ENCODE assay signal across 22 mouse cellular contexts in genomic region chr13:9013483-9013882, GRCm38 (mm10). TPM values are rescaled to one million over a fixed set of nuclear protein-coding genes. Genes with fewer than 3 reads are reported as not detected.
DNase-seq lines count a peak whose midpoint lies in the region; ATAC-seq and TF ChIP-seq lines count a peak whose summit lies in the region.
"Had no signal": no experiment of that assay in that cellular context is flagged by ENCODE, and none has a peak within 500 bp of the region (broad histone marks: within the 10 kb centered on the region; RNA-seq: fewer than 3 reads in every experiment).

No protein-coding gene starts in this region.

- no peak for TF ChIP-seq CTCF in liver, adult 2 months (IDR thresholded peaks at IDR 0.05; ENCODE audit: low read depth, low read length)
- no peak for TF ChIP-seq CTCF in C2C12 (IDR thresholded peaks at IDR 0.05; ENCODE audit: control insufficient read depth, insufficient read depth, insufficient read length)

- no peaks in the 10 kb centered on the region for H3K9me3 ChIP-seq in liver, embryonic 11.5 days (ENCODE audit: control insufficient read depth, low read length)
- no peaks in the 10 kb centered on the region; the same call in 1 of the 2 replicates for H3K9me3 ChIP-seq in liver, embryonic 15.5 days (replicated peaks)
- H3K9me3 ChIP-seq: embryonic facial prominence, embryonic 12.5 days; forebrain, embryonic 12.5 days; hindbrain, embryonic 12.5 days had no signal

- H3K4me1 ChIP-seq in liver, adult 2 months (ENCODE audit: control insufficient read depth, insufficient read depth, low read length): peaks cover 26% of the 10 kb centered on the region
- H3K4me1 ChIP-seq in liver, embryonic 11.5 days (replicated peaks; ENCODE audit: control insufficient read depth, insufficient read depth, low read length): peaks cover 5% of the 10 kb centered on the region; the same call in 1 of the 2 replicates
- H3K4me1 ChIP-seq in liver, embryonic 15.5 days (replicated peaks): peaks cover 34% of the 10 kb centered on the region
- H3K4me1 ChIP-seq: embryonic facial prominence, embryonic 12.5 days; forebrain, embryonic 12.5 days; heart, embryonic 13.5 days; hindbrain, embryonic 12.5 days had no signal

- no peaks in the 10 kb centered on the region for H3K79me3 ChIP-seq in C2C12 (ENCODE audit: low read depth)

- H3K36me3 ChIP-seq in liver, adult 2 months (ENCODE audit: control insufficient read depth, insufficient read depth, low read length): no peaks in the 10 kb centered on the region
- H3K36me3 ChIP-seq in liver, embryonic 11.5 days (ENCODE audit: control insufficient read depth, insufficient read depth, low read length): no peaks in the 10 kb centered on the region
- no peaks in the 10 kb centered on the region for H3K36me3 ChIP-seq in C2C12 (ENCODE audit: control insufficient read depth, insufficient read depth)
- H3K36me3 ChIP-seq in liver, embryonic 15.5 days (replicated peaks): no peaks in the 10 kb centered on the region
- H3K36me3 ChIP-seq: embryonic facial prominence, embryonic 12.5 days; forebrain, embryonic 12.5 days; heart, embryonic 13.5 days; hindbrain, embryonic 12.5 days had no signal

- H3K27me3 ChIP-seq in liver, adult 2 months (ENCODE audit: control insufficient read depth, insufficient read depth, low read length): no peaks in the 10 kb centered on the region
- H3K27me3 ChIP-seq in liver, embryonic 11.5 days (replicated peaks; ENCODE audit: control insufficient read depth, insufficient read depth, low read length): no peaks in the 10 kb centered on the region
- H3K27me3 ChIP-seq in C2C12 (ENCODE audit: control insufficient read depth, insufficient read depth, insufficient read length): no peaks in the 10 kb centered on the region
- H3K27me3 ChIP-seq in liver, embryonic 15.5 days: no peaks in the 10 kb centered on the region; the same call in 1 of the 2 replicates
- H3K27me3 ChIP-seq: embryonic facial prominence, embryonic 12.5 days; heart, embryonic 13.5 days; hindbrain, embryonic 12.5 days; Patski had no signal

- H3K4me3 ChIP-seq in liver, adult 2 months (ENCODE audit: insufficient read depth, low read depth, low read length): no peak overlapping the region
- no peak overlapping the region for H3K4me3 ChIP-seq in liver, embryonic 11.5 days (ENCODE audit: low read depth, low read length)
- H3K4me3 ChIP-seq in C2C12 (ENCODE audit: insufficient read depth, poor library complexity, severe bottlenecking): no peak overlapping the region
- no peak overlapping the region for H3K4me3 ChIP-seq in liver, embryonic 15.5 days (replicated peaks)
- H3K4me3 ChIP-seq: embryonic facial prominence, embryonic 12.5 days; forebrain, embryonic 12.5 days; heart, embryonic 13.5 days; hindbrain, embryonic 12.5 days had no signal

- WGBS in liver, adult 2 months: 18% methylated on average over 1 of the region's 1 CpGs
- 85% methylated on average over 1 of the region's 1 CpGs for WGBS in liver, embryonic 11.5 days
- WGBS in liver, embryonic 15.5 days (ENCODE audit: insufficient replicate concordance): 90% methylated on average over 1 of the region's 1 CpGs

- DNase-seq in liver, adult 2 months (ENCODE audit: extremely low read depth, low read depth, low spot score): peak; percentile 73
- no peak for DNase-seq in liver, embryonic 11.5 days (ENCODE audit: low spot score)
- peak; percentile 28 for DNase-seq in A20 (ENCODE audit: low read depth, low spot score)
- DNase-seq in adrenal gland, postnatal 14 days: no peak
- DNase-seq in Muller cell, postnatal 12 days (ENCODE audit: inconsistent ontology term): no peak
- no peak for DNase-seq in heart, postnatal 14 days
- DNase-seq: adrenal gland, postnatal 10 days; B cell, adult 2 months; cerebellum, adult 11-12 months; cerebellum, adult 9-10 months; cerebellum, postnatal 25 days; gastrocnemius, postnatal 36 days; heart, adult 11 months; heart, postnatal 4 days had no signal

- no peak overlapping the region for H3K4me2 ChIP-seq in liver, embryonic 11.5 days
- H3K4me2 ChIP-seq in liver, embryonic 15.5 days: no peak overlapping the region
- H3K4me2 ChIP-seq: embryonic facial prominence, embryonic 12.5 days; forebrain, embryonic 12.5 days; heart, embryonic 13.5 days; hindbrain, embryonic 12.5 days had no signal

- ATAC-seq in liver, embryonic 11.5 days (replicated peaks; ENCODE audit: low FRiP score): no peak
- ATAC-seq in liver, embryonic 15.5 days (ENCODE audit: insufficient read depth): no peak
- ATAC-seq: hindbrain, postnatal 0 days had no signal

- TF ChIP-seq POLR2A in liver, adult 2 months (IDR thresholded peaks at IDR 0.05; ENCODE audit: extremely low read depth, insufficient read depth, low read length): no peak

- intact Hi-C loops in heart, postnatal 14 days (cut with DNase I): no loop called here

- H3K27ac ChIP-seq in liver, adult 2 months (replicated peaks; ENCODE audit: insufficient read depth, low read depth, low read length): peak overlapping the region; percentile 94
- no peak overlapping the region for H3K27ac ChIP-seq in liver, embryonic 11.5 days (ENCODE audit: low read depth, low read length)
- H3K27ac ChIP-seq in liver, embryonic 15.5 days (replicated peaks): peak overlapping the region; percentile 84
- H3K27ac ChIP-seq: embryonic facial prominence, embryonic 12.5 days; forebrain, embryonic 12.5 days; hindbrain, embryonic 12.5 days; hindbrain, postnatal 0 days had no signal

- H3K79me2 ChIP-seq in liver, adult 2 months (ENCODE audit: control insufficient read depth, insufficient read depth, low read length): no peaks in the 10 kb centered on the region
- H3K79me2 ChIP-seq in C2C12 (ENCODE audit: control insufficient read depth, insufficient read depth): no peaks in the 10 kb centered on the region

- H3K9ac ChIP-seq in liver, adult 2 months (ENCODE audit: low read depth, low read length): no peak overlapping the region
- H3K9ac ChIP-seq in liver, embryonic 11.5 days (ENCODE audit: low read depth, low read length): no peak overlapping the region
- H3K9ac ChIP-seq in liver, embryonic 15.5 days: no peak overlapping the region
- H3K9ac ChIP-seq: embryonic facial prominence, embryonic 12.5 days; forebrain, embryonic 12.5 days; heart, embryonic 13.5 days; hindbrain, embryonic 12.5 days had no signal

- H3ac ChIP-seq in C2C12 (ENCODE audit: control insufficient read depth, insufficient read length, low read depth): no peak overlapping the region

TF ChIP-seq in C2C12, 6 proteins besides CTCF, POLR2A, EP300 and RAD21:
- TF ChIP-seq MYOD1 (IDR thresholded peaks at IDR 0.05; ENCODE audit: control insufficient read depth, insufficient read length, low read depth): peak; percentile 7
- no peak for TF ChIP-seq MYOG (IDR thresholded peaks at IDR 0.05; ENCODE audit: control insufficient read depth, extremely low read depth, insufficient read length)

RNA-seq across cellular contexts. Expression of gene Gtpbp4, which starts 17.6 kb away (rescaled TPM):
- 16.2 and 17.4 TPM in 2 replicates for total RNA-seq in liver, adult 2 months (2014; rRNA removed)
- 5.9 and 10.5 TPM in 2 replicates for polyA plus RNA-seq in liver, adult 2 months (2012; rRNA removed)
- 108 and 109 TPM in 2 replicates for polyA plus RNA-seq in liver, embryonic 11.5 days (2014; fragmentation: Nextera tagmentation; extraction: Ambion mirVana)
- polyA plus RNA-seq in C2C12 (2012; fragmentation: generic; extraction: Trizol): 27.7 TPM
- 34.9 and 35.9 TPM in 2 replicates for polyA plus RNA-seq in liver, embryonic 15.5 days (2015; fragmentation: Nextera tagmentation; extraction: Ambion mirVana)
- 59.5 and 65.7 TPM in 2 replicates for total RNA-seq in adrenal gland, postnatal 14 days (2021)
- 10 to 100 TPM; 31.7 to 33.9 TPM for total RNA-seq in heart, postnatal 14 days (2021)

Comparison
In these comparisons a context has a peak if more than half of its experiments do, and no peak if none do; other contexts are left out.
1. DNase-seq: peak in liver, adult 2 months (single experiment) and A20 (single experiment); none in liver, embryonic 11.5 days (single experiment), adrenal gland, postnatal 14 days (single experiment), Muller cell, postnatal 12 days (single experiment) and heart, postnatal 14 days (0 of 2).